Mouse (Mus musculus): ENCODE measurements around the gene Fezf1.

Fezf1 gene

GRCm38 (mm10) chr6:23246790-23247511 lies 1.2 kb downstream of the Fezf1 start:
- DNase-seq: no peak

- DNase-seq: no peak
Observed at GRCm38 (mm10) chr6:23246061-23246789, 1.9 kb downstream of the Fezf1 start.

- no peak for DNase-seq
Observed at GRCm38 (mm10) chr6:23245545-23246011, 2.6 kb downstream of the Fezf1 start.

- no peak for DNase-seq
Observed at GRCm38 (mm10) chr6:23245121-23245520, 3.0 kb downstream of the Fezf1 start.

GRCm38 (mm10) chr6:23243821-23244760 lies 4.1 kb downstream of the Fezf1 start:
- no peak for DNase-seq

GRCm38 (mm10) chr6:23211499-23211898 lies 36.7 kb downstream of the Fezf1 start:
- DNase-seq: no peak

GRCm38 (mm10) chr6:23207791-23208190 lies 40.4 kb downstream of the Fezf1 start:
- DNase-seq: no peak

- DNase-seq: no peak
Observed at GRCm38 (mm10) chr6:23202630-23203029, 45.5 kb downstream of the Fezf1 start.

Data from thymus, postnatal 36 days (tissue).